Mouse (Mus musculus): ENCODE results near the gene Themis3. TPM values are rescaled to one million over a fixed set of nuclear protein-coding genes. Genes with fewer than 3 reads are reported as not detected.

The Themis3 gene
- not detected in 2 replicates for polyA plus RNA-seq (2012; rRNA removed)

DNA sequence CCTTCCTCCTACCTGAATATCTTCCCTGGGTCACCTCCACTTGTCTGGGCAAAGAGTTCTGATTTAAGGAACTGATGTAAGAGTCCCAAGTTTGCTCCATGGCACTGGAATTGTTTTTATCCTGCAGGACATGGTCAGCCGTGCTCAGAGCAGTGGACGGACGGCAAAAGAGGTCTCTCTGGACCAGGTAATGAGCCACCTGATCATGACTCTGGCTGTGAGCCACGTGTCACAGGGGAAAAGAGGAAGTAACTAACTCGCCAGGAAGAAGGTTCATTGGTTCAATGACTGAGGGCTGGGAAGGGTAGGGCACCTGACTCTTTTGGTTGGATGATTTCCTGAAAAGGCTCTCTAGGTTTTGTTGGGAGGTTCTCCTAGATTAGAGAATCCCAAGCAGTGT lies at the start of gene Themis3:
Themis3 (minus strand) TSS at position 187 of the 400 bp plus-strand sequence.
- DNase-seq (ENCODE audit: low spot score): no peak

DNA sequence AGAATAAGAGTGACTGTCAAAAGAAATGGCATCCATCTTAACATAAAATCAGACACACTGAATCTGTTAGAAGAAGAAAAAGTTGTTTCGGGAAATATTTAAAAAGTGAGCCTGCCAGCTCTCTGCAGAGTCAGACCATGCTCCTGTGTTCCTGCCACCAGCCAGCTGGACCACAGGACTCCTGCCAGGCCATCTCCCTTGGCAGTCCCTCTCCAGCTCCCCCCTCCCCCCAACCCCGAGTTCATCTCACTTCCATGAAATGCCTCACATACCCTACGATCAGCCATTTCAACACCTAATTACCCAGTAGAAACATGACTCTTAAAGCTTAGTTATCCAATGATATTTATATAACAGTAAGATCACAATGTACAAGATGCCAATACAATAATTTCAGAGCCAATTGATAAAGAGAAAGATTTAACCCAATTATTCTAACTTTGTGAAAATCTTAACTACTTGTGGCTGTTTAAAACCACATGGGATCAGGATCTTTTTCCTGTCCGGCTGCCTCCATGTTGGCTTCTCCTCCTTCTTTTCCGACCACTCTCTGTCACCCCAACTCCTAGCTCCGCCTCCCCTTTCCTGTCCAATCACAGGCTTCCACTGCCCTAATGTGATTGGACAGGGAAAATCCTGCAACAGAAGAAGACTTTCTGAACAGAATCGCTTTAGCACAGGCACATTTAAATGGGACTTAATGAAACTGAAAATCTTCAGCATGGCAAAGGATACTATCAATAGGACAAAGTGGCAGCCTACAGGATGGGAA lies 43.7 kb upstream of the Themis3 start:
- no peak for DNase-seq (ENCODE audit: low spot score)

DNA sequence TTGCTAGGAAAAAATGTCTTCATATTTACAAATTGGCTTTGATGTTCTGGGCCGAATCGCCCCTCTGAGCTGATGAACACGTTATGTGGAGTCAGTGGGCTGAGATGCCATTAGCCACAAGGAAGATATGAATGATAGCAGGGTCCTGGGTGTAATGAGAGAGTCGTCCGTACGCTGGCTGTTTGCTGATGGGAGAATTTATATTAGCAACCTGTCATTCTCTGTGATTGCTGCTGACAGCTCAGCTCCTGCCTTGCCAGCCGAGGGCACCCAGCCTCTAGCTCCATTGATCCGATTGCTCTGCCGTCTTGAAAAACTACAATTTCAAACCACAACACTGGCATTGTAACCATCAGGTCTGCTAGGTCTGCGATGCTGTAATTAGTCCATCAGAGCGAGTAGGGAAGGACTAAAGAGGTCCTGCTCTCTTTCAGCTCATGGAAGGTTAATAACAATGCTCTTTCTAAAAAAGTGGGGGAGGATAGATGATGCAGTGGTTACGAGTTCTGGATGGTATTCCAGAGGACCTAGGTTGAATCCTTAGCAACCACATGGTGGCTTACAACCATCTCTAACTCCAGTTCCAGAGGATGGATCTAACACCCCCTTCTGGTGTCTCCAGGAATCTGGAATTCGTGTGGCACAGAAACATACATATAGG lies 25.7 kb upstream of the Themis3 start:
- no peak for DNase-seq (ENCODE audit: low spot score)

DNA sequence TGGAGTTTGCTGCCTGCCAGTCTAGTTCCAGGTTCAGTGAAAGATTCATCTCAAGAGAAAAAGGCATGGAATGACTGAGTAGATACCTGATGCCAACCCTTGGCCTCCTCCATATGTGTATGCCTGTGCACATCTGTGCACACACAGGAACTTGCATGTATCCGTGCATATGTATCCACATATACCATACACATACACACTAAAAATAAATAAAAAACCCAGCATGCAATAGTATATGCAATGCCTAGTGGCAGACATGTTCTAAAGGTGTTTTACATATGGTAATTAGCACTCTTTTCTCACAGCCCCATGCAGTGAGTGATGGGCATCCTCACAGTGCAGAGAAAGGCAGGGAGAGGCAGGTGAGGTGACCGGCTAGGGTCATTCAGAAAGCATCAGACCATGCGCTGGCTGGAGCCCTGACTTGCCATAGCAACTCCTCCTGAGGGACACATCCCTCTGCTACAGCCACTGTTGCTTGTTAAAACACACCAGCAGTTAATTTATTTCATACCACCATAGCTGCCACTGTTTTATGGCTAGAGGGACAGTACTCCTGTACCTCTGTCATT lies 24.9 kb upstream of the Themis3 start:
- no peak for DNase-seq (ENCODE audit: low spot score)

DNA sequence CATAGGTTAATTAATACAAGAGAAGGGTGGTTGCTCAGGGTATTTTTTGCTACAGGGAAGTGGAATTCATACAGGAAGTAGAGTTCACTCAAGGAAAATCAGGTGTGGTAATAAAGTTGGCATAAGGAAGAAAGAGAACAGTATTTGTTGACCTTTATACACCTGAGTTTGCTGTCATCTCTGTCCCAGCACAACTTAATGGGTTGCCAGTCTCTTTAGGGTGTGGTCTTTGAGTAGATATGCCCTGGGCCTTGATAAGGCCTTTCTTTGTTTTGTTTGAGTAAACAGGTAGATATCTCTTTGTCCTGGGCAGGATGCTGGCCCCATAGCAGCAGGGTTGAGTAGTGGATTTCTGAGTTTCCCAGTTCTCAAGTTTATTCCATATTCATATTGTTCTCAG lies 15.6 kb upstream of the Themis3 start:
- DNase-seq (ENCODE audit: low spot score): no peak

DNA sequence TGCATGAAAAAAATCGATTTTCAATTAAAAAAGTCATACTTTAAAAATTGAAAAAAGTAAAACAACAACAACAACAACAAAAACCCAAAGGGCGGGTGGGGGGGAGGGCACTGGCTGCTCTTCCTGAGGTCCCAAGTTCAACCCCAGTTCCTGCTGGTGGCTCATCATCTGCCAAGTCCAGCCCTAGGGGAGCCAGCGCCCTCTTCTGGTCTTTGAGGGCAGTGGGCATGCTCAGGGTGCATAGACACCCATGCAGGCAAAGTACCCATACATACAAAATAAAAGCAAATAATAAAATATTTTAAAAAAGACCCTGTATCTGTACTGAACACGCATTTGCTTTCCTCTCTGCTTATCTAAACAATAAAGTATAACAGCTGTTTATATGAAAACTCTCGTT lies 10.5 kb upstream of the Themis3 start:
- no peak for DNase-seq (ENCODE audit: low spot score)

DNA sequence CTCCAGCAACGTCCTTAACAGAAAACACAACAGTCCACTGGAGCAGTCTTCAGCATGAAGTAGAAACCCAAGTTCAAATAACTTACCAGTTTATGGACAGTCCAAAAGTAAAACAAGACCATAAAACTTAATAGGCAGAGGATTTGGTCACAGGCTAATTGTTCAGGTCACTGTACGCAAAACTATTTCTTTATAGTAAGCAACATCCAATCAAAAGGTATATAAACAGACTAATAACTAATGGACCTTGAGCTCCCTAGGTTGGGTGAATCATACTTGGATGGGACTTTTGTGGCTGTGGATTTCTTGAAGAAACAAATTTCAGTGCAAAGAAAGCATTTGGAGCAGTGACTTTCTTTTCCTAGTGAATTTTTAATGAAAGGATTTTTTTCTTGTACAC lies 6.8 kb upstream of the Themis3 start:
- no peak for DNase-seq (ENCODE audit: low spot score)

DNA sequence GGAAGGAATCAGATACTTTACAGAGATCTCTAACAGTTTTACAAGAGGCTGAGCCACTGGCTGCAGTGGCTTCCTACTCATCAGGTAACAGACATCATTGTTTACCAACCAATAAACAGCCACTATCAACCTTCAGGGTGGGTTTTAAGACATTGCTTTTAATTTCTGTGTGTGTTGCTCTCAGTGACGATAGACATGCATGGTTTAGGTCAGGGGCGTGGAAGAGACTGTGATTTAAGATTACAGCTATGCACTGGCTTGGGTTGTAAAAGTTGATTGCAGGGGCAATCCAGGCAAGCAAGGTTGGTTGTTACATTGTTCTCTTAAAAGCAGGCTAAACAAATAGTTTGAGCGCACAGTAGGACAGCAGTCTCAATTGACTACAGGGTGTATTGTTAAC lies 1.4 kb upstream of the Themis3 start:
- no peak for DNase-seq (ENCODE audit: low spot score)

DNA sequence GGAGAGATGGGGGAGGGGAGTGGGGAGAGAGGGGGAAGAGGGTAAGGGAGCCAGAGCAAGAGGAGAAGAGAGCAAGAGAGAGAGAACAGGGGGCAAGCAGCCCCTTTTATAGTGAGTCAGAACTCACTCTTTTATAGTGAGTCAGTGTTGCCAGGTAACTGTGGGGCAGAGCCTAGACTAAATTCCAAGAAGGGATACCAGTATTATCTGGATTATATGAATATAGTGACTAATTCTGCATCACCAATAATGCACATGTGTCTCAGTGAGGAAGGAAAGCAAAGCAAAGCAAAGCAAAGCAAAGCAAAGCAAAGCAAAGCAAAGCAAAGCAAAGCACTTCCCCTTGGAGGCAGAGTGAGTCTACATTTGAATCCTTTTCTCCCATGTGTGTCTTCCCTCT lies 835 bp upstream of the Themis3 start:
- DNase-seq (ENCODE audit: low spot score): no peak

DNA sequence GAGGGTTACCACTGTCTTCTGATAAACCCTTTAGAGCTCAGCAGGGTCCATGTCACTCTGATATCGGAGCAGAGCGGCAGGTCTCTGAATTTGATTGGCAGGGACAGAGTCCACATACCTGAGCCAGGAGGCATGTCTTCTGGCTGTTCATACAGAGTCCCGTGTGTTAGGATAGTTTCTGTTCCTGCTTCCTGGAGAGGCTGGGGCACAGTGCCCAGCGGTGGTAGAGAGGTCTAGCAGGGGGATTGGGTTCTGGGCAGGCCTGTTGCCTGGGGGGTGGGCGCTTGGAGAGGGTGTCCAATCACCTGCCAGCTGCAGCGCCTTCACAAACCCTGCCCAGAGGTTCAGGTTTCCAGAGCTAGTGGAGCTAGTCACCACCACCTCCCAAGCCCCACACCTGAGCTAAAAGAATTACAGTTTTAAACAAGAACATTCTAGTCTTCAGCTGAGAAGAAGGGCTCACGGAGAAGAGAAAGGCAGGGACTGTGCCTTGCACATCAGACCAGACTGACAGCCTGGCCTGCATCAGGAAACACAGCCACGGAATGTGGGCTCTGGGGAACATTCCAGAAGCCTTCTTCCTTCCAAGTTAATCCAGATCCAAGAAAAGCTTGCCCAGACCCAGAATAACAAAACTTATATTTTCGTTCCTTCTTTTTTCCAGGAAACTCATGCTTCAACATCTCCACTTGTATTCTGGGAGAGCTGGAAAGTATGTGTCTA lies 3.9 kb downstream of the Themis3 start:
- DNase-seq (ENCODE audit: low spot score): no peak

DNA sequence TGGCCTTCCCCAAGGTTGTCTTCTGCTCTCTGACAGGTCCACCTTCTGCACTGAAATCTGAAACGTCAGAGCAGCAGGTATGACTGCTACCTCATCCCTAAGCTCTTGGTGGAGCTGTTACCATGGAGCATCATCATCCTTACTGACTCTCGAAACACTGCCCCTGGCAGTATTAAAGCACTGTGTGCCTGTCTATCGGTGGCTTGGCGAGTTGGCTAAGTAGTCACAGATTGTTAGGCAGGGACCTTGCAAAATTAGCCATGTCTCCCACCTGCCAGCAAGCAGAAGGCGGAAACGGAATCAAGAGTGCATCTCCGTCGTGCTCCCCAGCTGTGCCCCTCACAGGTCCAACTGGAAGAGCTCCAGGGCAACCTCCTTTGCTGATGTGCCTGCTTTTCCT lies 4.6 kb downstream of the Themis3 start:
- DNase-seq (ENCODE audit: low spot score): no peak

DNA sequence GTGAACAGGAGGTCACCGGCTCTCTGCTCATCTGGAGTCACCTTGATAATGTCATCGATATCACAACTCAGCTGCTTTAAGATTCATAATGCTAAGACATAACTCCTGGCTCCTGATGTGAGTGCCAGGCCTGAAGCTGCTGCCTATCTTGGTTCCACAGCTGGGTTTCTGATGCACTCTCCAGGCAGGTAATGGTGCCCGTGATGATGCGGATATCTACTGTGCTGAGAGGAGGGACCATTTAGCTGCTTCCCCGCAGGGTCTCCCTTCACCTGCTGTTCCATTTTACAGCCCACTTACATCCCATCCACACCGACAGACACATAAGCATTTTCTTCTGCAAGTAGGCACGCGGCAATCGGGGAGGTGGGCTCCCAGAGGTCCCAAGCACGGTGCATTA lies 7.7 kb downstream of the Themis3 start:
- DNase-seq (ENCODE audit: low spot score): no peak

DNA sequence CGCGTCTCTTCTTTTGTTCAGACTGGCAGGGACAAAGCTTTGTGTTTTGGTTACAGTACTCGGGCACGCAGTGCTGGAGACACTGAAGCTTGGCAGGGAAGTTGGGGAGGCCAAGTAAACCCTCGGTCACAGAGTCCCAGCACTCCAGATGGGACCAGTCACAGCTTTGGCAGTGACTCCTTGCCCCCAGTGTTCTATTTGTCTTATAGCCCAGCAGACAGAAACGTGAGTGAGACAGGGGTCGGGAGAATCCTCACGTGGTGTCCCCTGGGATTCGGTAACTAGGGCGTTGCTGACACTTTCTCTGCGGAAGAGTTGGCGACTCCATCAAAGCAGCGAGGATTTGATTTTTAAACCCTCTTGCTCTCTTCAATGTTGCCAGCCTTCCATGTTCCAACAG lies 8.3 kb downstream of the Themis3 start:
- DNase-seq (ENCODE audit: low spot score): no peak

DNA sequence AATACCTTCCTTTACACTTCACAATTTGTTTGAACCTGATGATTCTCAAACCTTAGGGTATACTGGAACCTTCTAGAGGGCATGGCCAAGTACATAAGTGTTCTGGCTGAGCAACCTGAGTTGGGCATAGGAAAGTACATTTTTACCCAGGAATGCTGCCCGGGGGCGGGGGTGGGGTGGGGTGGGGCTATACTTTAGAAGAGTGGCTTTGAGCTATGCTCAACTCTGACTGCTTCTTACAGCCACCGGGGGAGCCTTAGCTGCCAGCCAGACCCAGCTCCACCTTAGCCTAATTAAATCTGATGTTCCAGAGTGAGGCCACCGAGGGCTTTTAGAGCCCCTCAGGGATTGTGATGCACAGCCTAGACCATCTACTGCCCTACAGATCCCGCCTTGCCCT lies 13.4 kb downstream of the Themis3 start:
- no peak for DNase-seq (ENCODE audit: low spot score)

DNA sequence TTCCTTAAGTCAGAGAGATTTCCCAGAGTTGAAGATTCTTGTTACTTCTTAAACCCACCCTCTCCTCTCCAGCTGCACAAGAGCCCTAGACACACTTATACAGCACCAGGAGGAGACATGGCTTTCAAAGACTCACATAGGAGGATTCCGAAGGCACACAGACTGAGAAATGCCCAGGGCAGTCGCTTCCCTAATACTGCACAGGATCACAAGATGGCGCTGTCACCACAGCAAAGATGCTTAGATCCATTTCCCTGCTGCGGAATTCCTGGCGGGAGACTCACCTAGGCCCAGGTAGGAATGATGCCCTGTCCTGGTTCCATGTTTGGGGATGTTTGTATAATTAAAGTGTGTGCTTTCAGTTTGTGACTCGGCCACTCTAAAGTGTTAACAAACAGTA lies 16.4 kb downstream of the Themis3 start:
- no peak for DNase-seq (ENCODE audit: low spot score)

DNA sequence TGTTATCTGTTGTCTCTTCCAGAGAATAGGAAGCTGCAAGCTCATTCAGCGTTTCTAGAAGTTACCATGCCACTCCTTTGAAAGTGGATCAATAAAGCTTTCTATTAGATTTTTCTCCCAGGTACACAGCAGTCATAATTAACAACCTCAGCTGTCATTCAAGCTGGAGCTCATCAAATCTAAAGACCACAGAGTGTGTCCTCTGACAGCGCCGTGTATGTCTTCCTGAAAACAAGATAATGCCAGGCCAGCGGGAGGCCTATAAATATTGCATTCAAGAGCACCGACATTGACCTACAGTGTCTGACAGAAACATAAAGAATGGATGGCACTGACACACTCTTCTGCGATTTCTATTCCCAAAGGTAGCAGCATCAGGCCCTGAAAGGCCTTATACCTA lies 16.9 kb downstream of the Themis3 start:
- no peak for DNase-seq (ENCODE audit: low spot score)

DNA sequence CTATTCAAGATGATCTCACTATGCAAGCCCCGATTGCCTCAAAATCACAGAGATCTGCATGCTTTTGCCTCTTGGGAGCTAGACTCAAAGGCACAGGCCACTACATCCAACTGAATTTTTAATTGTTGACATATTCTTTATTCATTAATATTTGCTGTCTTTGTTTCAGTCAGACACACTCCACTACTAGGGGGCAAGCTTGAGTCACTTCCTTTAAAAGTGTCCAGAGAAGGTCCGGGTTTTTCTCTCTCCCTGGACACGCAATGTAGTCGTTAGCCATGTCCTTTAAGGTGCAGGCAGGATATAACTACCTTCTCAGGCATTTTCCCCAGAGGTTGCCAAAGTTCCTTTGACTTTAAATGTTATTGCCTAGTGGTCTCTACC lies 21.8 kb downstream of the Themis3 start:
- DNase-seq (ENCODE audit: low spot score): no peak

DNA sequence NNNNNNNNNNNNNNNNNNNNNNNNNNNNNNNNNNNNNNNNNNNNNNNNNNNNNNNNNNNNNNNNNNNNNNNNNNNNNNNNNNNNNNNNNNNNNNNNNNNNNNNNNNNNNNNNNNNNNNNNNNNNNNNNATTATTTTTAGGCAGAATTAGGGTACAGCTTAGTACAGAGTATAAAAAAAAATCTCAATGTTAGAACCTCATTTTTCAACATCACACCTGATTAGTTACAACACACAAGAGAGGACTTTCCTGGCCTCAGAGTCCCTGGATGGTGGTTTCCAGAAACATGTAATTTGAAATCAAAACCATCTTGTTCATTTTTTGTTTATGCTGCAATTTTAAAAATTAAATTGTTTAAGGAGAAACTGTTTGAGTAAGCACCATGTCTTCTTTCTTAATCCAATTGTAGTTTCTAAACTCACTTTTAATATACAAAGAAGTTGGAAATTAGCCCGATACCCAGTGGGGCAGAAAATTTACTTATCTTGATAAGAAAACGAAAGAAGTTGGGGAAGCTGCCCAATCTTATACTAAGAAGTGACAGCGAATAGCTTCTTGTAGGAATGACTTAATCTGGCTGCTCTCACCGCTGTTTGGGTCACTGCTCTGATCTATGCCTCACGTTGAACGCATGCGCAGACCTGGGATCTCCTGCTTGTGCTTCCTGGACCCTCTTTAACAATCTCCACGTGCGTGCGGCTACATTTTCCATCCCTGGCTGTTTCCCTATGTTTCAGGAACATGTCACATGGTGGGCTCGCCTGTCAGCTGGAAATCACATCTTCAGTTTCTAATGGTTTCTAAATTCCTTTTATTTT lies 22.4 kb downstream of the Themis3 start:
- no peak for DNase-seq (ENCODE audit: low spot score)

DNA sequence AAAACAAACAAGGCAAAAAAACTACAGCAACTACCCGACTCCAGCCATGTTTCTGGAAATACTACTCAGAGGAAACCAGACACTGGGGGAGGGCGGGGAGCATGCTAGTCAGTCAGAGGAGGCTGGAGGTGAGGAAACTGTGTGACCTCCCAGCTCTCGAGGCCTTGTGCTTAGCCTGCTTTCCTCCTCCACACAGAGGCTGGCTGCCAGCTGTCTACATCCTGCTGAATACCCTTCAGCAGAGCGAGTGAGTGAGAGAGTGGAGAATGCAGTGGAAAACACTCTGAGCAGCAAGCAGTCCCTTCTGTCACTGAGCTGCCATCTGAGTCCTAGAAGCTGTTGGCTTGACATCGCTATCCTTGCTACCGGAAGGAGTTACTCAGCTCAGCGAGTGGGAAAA lies 30.2 kb downstream of the Themis3 start:
- DNase-seq (ENCODE audit: low spot score): no peak

DNA sequence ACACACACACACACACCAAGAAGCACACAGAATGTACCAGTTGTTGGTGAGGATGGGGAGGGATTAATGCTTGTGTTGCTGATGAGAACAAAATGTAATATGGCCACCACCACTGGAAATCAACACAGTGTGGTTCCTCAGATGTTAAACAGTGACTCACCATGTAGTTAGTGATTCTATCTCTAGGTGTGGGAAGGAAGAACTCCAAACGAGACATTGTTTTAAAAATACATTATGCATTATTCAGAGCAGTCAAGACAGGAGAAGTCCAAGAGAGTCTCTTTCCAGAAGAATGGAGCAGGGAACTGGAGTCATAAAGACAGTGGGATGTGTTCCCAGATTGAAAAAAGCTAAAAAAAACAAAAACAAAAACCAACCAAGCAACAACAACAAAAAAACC lies 30.9 kb downstream of the Themis3 start:
- DNase-seq (ENCODE audit: low spot score): no peak

DNA sequence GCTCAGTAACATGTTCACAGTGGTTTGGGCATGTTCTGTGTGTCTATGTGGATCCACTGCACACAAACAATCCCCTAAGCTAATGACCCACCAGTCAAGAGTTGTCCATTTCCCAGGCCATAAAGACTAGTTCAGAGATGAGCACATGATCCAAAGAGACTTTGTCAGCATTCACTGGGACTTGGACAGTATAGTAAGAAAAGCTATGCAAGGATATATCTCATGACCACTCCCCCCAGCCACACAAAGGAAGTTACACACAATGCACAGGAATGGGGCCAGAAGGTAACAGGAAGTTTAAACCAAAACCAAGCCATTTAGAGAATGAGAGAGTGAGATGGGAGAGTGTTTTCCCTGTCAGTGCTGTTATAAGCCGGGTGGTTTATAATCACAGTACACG lies 33.0 kb downstream of the Themis3 start:
- DNase-seq (ENCODE audit: low spot score): no peak
